Mouse (Mus musculus): Measurements from ENCODE around the gene Pfkfb2.

The Pfkfb2 gene

GRCm38 (mm10) chr1:130729153-130729552 lies at the start of gene Pfkfb2:
Gene Pfkfb2 (minus strand): TSS chr1:130729253.
- in situ Hi-C loops (cut with MboI, MseI), result loop anchor here in 1 of 2 experiments (10.0 kb wide), 1 partner anchor 1176 kb away; no protein-coding TSS in a partner anchor

GRCm38 (mm10) chr1:130776645-130777044 lies 47.6 kb upstream of the Pfkfb2 start:
- in situ Hi-C loops (cut with MboI, MseI), result no loop called here

- in situ Hi-C loops (cut with MboI, MseI), result no loop called here
Observed at GRCm38 (mm10) chr1:130775691-130776331, 46.8 kb upstream of the Pfkfb2 start.

- in situ Hi-C loops (cut with MboI, MseI), result no loop called here
Observed at GRCm38 (mm10) chr1:130775234-130775633, 46.2 kb upstream of the Pfkfb2 start.

DNA sequence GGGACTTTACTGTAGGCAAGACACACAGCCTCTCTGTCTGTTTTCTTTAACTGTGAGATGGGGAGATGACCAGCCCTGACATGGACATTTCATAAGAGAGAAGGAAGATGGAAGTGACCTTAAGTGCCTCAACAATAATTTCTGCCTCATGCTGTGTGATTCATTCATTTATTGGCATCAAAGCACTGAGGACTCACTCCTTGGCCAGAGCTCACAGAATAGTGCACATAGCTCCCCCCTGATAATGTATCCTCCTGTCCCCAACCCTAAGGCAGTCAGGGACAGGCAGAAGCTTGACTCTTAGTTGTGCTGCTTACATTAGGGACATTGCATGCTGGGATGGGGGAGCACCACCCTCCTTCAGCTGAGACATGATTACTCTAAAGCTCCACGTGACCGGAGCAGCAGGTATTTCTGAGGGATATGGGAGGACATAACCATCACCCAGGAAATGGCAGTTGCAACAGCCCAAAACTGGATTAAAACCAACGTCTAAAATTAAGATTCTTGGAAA lies 42.0 kb upstream of the Pfkfb2 start:
- in situ Hi-C loops (cut with MboI, MseI), result no loop called here

DNA sequence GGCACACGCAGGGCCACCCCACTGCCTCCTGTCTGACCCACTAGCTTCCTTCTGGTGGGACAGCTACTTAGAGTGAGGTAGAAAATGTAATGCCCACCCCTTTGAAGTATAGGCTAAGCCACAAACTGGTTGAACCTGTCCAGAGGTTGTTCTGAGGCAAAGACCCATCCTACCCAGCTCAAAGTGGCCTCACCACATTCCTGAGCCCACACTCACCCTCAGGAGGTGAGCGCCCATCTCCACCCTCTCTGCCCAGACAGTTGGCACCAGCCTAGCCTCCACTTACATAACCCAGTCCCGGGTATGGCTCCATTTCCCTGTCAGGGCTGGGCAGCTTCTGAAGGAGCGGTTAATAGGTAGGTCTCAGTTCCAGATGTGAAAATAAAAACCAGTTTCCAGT lies 41.4 kb upstream of the Pfkfb2 start:
- in situ Hi-C loops (cut with MboI, MseI), result no loop called here

- in situ Hi-C loops (cut with MboI, MseI), result no loop called here
Observed at GRCm38 (mm10) chr1:130769925-130770324, 40.9 kb upstream of the Pfkfb2 start.

DNA sequence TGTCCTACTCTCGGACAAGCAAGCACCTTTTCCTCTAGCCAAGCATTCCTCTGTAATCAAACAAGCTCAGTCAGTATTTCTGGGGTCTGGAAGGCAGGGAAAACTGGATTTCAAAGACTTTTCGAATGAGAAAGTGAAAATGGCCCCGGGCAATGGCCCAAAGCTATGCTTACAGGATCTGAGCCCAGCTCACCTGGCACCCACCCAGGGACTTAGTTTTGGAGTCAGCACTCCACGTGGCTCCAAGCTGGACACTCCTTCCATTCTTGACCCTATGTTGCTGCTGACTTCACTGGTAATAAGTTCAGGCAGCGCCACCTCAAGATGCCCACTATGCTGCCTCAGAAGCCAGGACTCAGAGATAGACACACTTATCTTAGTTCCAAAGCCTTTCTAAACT lies 38.0 kb upstream of the Pfkfb2 start:
- in situ Hi-C loops (cut with MboI, MseI), result no loop called here

- in situ Hi-C loops (cut with MboI, MseI), result no loop called here
Observed at GRCm38 (mm10) chr1:130764027-130764461, 35.0 kb upstream of the Pfkfb2 start.

DNA sequence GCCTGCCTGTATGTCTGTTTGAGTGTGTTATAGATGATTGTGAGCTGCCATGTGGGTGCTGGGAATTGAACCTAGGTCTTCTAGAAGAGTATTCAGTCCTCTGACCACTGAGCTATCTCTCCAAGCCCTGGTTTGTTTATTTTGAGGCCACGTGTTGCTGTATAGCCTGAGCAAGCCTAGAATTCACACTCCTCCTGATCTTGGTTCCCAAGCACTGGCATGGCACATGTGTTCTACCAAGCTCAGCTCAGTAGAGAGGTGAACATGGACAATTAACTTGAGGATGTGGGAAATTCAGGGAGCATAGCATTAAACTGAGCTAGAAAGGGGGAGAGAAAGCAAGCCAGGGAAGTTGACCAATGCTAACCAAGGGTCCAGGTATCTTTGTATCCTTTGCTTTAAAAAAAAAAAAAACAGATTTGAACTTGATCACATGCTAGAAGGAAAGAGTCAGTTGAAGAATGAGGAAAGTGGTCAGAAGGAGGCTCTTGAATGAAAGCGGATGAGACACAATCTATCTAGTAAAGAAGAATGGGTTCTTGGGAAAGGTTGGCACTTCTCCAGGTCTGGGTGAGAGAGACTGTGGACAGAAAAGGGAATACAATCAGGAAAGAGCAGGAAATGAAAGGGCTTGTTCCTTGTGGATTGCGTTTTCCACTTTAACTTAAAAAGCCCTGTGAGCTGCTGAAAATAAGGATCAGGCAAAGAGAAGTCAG lies 33.1 kb upstream of the Pfkfb2 start:
- in situ Hi-C loops (cut with MboI, MseI), result no loop called here

DNA sequence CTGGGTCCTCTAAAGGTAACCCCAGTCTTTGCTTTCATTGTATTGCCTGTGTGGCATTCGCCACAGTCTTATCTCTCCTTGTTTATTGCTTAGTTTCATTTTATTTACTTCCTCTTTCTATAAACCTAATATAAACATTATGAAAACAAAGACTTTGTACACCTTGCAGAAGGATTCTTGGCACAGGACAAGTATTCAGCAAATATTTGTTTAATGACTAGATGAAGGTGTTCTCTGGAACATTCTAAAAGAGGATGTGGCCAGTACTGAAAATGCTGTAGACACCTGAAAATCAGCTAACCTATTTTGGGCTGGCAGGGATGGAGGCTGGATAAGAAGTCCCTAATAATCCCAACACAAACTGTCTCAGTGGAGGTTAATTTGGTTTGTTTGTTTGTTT lies 32.5 kb upstream of the Pfkfb2 start:
- in situ Hi-C loops (cut with MboI, MseI), result no loop called here

GRCm38 (mm10) chr1:130759689-130760088 lies 30.6 kb upstream of the Pfkfb2 start:
- in situ Hi-C loops (cut with MboI, MseI), result no loop called here

- in situ Hi-C loops (cut with MboI, MseI), result no loop called here
Observed at GRCm38 (mm10) chr1:130746819-130747218, 17.8 kb upstream of the Pfkfb2 start.

GRCm38 (mm10) chr1:130745591-130745990 lies 16.5 kb upstream of the Pfkfb2 start:
- in situ Hi-C loops (cut with MboI, MseI), result no loop called here

- in situ Hi-C loops (cut with MboI, MseI), result no loop called here
Observed at GRCm38 (mm10) chr1:130744961-130745360, 15.9 kb upstream of the Pfkfb2 start.

DNA sequence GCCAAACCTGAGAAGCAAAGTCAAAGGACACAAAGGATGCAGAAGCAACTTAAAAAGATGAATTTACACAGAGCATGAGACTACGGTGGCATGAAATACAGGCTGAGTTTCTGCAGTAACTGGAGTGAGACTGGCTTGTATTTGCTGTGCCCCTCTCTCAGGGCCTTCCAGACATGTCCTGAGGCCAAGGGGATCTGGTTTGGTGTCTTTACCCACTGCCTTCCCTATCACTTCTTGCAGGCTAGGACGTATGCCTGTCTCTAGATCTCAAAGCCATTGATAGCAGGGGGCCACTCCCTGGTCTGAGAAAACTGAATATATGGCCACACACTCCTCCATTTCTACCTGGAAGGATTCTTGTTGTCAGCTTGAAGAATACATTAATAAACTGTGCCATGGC lies 15.2 kb upstream of the Pfkfb2 start:
- in situ Hi-C loops (cut with MboI, MseI), result no loop called here

DNA sequence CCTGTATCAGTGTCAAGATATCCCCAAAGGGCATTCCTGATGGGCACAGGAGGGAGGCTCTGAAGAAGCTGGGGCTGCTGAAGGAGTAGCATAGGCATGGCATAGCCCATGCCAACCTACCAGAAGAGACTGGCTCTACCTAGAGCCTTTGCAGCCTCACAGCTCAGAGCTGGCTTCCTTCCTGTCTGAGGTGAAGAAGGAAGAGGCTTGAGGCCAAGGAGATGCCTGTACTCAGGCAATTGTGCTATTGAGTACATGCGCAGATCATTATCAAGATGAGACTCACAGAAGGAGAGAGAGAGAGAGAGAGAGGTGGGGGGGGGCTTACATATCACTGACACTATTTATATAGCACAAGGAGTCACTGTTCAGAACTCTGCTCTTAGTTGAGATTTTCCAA lies 14.7 kb upstream of the Pfkfb2 start:
- in situ Hi-C loops (cut with MboI, MseI), result no loop called here

GRCm38 (mm10) chr1:130742201-130742600 lies 13.1 kb upstream of the Pfkfb2 start:
- in situ Hi-C loops (cut with MboI, MseI), result no loop called here

- in situ Hi-C loops (cut with MboI, MseI), result no loop called here
Observed at GRCm38 (mm10) chr1:130740781-130741720, 12.0 kb upstream of the Pfkfb2 start.

GRCm38 (mm10) chr1:130740227-130740648 lies 11.2 kb upstream of the Pfkfb2 start:
- in situ Hi-C loops (cut with MboI, MseI), result no loop called here

GRCm38 (mm10) chr1:130739636-130740035 lies 10.6 kb upstream of the Pfkfb2 start:
- in situ Hi-C loops (cut with MboI, MseI), result no loop called here

Measured in T-helper 17 cell (primary cell).